Mouse (Mus musculus): ENCODE measurements around the gene Lect2.

Gene Lect2

GRCm38 (mm10) chr13:56548401-56548800 is at the start of gene Lect2:
Lect2 (minus strand) TSS chr13:56548502.
- no peak for DNase-seq (ENCODE audit: low read depth, low spot score)

DNA sequence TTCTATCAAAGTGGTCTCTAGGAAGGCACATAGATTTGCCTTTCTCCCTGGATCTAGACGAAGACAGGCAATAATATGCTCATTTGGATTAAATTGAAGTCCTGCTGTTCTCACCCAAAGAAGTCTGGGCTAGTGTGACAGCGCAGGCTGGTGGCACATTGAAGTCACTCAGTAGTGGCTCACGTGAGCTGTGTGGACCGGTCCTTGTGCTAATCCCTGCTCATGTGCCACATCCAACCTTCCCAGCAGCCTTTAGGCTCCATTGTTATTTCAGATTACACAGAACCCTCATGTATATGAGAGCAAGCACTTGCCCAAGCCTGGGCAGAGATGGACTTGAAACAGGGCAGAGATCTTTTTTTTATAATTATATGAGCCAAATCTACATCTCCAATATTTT is 49.0 kb upstream of the Lect2 start:
- DNase-seq (ENCODE audit: low read depth, low spot score): no peak

DNA sequence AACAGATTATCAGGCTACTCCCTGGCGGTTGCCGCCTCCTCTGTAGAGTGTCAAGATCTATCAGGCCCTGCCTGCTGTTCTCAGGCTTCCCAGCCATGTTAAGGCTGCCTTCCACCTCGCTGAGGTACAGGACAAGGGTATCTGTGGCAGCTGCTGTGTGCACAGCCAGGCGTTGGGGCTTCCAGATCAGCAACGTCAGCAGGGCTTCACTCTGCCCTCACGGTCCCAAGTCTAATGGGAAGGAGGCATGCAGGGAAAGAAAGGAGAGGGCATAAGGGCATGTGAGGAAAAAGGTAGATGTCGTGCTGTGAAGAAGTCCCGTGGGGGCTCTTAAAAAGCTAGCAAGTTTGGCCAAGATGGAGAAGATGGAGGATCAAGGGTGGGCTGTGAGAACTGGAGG is 46.9 kb upstream of the Lect2 start:
- DNase-seq (ENCODE audit: low read depth, low spot score): no peak

DNA sequence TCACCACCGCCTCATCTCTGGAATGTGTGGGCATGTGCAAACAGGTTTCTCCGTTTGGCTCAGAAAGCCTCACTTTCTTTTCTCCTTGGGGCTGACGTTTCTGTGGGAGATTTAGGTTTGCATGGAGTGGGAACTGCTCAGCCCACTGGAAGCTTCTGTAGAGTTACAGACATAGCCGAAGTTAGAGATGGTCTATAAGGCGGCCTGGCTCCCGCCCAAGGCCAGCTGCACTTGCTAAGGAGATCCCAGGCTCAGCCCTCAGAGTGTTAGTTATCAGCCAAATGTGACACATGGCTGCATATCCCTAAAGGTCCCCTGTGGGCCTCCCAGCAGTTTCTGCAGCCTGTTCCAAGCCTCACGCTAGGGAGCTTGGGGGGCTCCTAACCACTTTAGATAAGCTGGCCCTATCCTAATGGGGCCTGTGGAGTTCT is 45.7 kb upstream of the Lect2 start:
- no peak for DNase-seq (ENCODE audit: low read depth, low spot score)

DNA sequence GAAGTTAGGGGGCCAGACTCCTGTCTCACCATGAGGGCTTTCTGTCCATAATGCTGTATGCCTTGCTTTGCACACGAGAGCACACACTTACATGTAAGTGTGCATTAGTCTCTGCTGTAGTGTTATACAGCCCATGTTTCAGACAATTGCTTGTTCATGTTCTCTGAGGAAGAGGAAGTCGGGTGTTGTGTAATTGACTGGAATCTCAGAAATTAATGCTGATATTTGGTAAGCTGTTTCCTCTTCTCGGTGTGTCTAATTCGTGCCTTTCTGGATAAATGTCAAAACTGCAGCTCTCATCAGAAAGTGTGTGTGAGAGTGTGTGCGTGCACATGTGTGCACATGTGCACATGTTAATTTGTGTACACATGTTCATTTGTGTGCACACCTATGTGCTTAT is 44.9 kb upstream of the Lect2 start:
- DNase-seq (ENCODE audit: low read depth, low spot score): no peak

GRCm38 (mm10) chr13:56591939-56592338 is 43.6 kb upstream of the Lect2 start:
- DNase-seq (ENCODE audit: low read depth, low spot score): no peak

DNA sequence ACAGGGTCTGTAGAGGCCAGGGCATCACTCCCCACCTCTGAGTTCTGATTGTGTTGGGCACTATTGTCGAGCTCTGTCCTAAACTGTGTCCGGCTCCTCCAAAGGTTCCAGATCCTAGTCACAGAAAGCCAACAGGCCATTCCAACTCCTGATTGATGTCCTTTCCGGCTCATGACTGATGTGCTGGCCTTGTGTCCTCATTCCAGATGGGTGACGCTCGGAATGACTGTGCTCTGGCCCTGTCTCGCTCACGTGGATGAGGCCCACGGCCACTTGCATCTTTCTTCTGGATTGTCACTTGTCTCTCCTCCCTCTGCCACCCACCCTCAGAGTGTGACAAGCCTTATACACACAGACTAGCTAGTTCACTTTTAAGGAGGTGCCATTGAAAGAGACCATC is 42.9 kb upstream of the Lect2 start:
- no peak for DNase-seq (ENCODE audit: low read depth, low spot score)

DNA sequence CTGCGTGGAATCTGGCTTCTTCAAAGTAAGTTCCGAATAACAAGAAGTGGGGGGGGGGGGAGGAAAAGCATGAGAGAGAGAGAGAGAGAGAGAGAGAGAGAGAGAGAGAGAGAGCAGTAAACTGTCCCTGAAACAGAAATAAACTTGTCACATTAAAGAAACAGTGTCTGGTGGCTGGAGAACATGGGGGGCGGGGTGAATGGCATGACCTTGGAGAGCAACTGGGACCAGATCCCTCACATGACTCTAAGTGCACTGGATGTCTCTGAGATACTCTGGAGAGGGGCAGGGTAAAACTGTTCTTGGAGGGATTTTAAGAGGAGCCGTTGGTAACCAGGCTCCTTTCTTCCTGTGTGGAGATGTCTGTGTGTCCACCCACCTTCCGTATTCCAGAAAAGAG is 41.9 kb upstream of the Lect2 start:
- no peak for DNase-seq (ENCODE audit: low read depth, low spot score)

DNA sequence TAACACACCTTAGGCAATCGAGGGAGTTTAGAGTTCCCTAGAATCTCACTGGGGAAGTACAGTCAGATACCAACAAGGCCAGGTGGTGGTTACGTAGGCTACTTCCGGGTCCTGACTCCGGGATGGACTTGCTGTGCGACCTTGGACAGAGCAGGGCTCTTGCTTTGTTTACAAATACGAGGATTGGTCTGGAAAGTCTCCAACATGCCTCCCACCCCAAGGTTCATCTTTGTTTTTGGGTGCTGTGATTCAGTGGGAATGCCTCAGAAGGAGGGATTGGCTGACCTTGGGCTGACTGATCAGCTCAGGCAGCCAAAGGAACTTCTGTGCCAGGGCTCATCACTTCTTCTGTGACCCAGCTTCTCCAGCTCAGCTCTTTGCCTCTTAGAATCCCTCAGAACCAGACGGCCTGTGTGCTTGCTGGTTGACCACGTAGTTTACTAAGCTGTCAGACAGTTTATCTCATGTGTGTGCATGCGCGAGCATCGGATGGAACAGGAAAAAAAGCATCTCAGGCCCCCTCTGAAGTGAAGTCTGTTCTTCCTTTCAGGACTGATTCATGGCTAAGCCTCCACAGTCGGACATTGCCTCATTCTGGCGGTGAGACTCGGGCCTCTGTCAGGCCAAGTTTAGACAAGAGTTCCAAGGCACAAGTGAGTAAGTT is 40.3 kb upstream of the Lect2 start:
- no peak for DNase-seq (ENCODE audit: low read depth, low spot score)

DNA sequence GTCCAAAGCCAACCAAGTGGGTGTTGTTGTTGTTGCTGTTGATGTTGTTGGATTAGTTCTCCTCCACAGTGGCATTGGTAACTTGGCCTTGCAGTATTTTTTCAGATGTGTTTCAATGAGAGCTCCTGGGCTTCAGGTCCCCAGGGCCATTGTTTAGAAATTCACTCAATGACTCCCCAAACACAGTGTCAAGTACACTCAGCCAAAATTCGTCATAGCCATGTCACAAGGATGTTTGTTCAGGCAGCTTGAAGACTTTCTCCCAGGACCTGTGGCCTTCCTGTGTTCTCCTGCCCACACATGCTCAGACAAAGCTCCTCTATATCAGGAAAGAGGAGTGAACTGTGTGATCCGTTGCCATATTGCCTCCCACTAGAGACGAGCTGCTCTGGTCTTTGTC is 37.7 kb upstream of the Lect2 start:
- no peak for DNase-seq (ENCODE audit: low read depth, low spot score)

GRCm38 (mm10) chr13:56582720-56583119 is 34.4 kb upstream of the Lect2 start:
- DNase-seq (ENCODE audit: low read depth, low spot score): no peak

DNA sequence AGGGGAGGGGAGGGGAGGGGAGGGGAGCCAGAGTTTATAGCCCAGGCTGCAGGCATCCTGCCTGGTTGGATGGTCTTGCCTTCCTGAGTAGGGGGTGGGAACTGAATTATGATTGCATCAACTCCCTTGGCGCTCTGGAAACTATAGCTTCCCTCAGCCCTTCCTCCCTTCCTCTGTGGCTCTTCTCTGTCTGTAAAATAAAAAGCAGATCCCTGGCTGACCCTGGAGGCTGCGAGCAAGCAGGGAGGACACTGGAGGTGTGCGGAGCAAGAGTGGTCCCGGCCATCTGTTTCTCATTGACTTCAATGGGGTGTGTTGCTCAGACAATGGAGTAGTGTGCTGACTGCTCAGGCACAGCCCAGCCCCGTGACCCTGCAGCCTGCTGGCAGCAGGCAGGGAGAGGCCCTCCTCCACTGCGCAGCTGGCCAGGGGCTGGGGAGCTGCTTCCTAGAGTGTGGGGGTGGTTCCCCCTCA is 33.7 kb upstream of the Lect2 start:
- no peak for DNase-seq (ENCODE audit: low read depth, low spot score)

- DNase-seq (ENCODE audit: low read depth, low spot score): no peak
Measured at GRCm38 (mm10) chr13:56581512-56581911, 33.2 kb upstream of the Lect2 start.

DNA sequence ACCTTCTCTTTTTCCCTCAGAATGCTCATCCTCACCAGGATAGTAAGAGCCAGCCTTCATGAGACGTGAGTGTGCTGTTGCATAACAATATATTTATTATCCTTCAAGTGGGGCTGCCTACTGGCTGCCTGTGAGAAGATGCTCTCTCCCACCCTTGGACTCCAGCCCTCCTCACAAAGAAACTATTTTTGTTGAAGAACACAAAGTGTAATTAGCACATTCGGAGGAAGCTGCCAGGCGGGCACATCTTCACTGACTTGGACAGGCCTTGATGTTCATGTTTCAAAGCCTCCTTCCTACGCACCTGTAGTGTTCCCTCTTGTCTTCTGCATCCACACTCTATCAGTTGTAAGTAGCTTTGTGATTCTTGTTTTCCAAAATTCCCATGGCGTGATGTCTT is 32.1 kb upstream of the Lect2 start:
- no peak for DNase-seq (ENCODE audit: low read depth, low spot score)

- DNase-seq (ENCODE audit: low read depth, low spot score): no peak
Measured at GRCm38 (mm10) chr13:56578097-56578496, 29.8 kb upstream of the Lect2 start.

DNA sequence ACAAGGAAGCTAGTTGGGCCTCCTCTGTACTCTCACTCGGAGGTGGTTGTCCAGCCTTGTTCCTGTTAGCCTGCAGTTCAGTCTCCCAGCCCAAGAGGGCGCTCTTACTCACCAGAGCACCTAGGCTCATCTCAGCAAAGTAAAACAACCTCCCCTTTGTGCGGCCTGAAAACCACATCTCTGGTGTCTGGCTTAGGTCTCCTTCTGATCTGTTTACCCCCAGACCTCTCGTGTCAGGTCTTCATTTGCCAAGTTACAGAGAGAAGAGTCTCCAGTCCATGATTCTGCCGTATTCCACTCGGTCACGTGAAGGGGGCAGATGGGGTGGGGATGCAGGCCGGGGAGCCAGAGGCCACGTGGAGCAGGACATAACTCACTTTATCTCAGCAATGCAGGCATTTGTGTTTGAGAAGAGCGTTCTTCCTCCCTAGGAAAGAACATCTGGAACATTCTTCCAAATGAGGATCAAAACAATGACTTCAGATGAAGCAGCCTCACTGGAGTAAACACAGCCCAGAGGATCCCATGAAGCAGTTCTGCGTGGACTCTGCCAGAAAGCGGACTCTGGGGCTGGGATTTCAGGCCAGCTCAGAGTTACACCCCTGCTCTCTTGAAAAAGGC is 27.5 kb upstream of the Lect2 start:
- no peak for DNase-seq (ENCODE audit: low read depth, low spot score)

- no peak for DNase-seq (ENCODE audit: low read depth, low spot score)
Measured at GRCm38 (mm10) chr13:56575074-56575473, 26.8 kb upstream of the Lect2 start.

DNA sequence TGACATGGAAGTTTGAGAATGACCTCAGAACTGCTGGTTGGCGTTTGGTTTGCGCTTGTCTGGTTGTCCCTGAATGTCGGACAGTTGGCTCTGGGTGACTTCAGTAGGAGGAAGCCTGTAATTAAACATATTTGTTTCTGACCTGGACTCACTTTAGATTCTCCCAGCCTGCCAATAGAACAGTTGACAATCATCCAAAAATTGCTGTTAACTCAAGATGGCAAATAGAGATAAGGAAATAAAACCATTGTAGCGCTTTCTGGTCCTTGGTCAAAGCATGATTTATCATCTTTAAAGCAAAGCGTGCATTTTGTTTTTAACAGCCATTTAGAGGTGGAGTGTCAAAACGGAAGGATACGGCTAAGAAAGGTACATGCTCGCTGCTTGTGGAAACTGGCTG is 23.3 kb upstream of the Lect2 start:
- no peak for DNase-seq (ENCODE audit: low read depth, low spot score)

DNA sequence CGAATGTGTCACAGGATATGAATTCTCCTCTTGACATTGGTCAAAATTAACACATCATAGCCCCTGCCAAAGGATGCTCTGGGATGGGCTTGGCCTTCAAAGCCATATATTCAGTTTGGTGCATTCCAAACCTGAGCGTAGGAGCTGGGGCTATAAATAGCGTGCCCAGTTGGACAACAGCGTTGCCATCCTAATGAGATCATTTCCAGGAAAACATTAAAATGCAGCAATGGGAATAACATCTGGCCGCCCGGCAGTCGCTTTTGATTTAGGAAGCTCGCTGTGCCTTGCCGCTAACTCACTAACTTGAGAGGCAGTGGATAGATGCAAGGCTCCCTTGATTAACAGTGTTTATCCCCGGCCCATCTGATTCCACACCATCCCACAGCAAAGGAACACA is 18.0 kb upstream of the Lect2 start:
- DNase-seq (ENCODE audit: low read depth, low spot score): no peak

DNA sequence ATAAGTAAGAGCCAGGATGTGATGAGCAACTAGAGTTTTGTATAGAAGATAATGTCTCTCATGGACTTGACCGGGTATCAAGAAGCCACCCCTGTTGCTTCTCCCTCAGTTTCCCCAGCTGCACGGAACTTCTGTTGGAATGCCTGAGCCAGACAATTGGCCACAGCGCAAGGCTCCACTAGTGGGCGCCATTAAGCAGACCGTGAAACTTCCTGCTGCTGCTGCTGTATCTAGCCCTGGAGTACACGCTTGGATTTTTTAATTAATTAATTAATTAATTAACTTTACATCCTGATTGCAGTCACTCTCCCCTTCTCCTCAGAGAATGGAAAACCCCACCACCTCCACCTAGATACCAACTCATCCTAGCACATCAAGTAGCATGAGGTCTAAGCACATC is 14.8 kb upstream of the Lect2 start:
- no peak for DNase-seq (ENCODE audit: low read depth, low spot score)

DNA sequence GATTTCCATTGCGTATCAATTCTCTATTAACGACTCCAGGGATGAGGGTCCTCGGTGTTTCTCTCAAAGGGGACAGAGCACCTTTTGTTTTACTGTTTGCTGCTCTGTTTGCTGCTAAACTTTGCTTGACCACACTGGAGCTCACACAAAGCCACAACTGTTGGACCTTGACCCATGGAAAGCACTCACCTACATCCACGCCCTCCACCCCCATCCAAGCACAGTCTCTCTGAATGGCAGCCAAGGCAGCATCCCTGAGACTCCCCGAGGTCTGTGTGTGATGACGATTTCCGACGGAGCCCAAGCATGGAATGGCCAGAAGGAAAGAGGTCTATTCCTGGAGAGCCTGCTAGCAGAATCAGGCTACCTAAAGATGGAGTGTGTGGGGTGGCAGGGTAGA is 12.8 kb upstream of the Lect2 start:
- no peak for DNase-seq (ENCODE audit: low read depth, low spot score)

DNA sequence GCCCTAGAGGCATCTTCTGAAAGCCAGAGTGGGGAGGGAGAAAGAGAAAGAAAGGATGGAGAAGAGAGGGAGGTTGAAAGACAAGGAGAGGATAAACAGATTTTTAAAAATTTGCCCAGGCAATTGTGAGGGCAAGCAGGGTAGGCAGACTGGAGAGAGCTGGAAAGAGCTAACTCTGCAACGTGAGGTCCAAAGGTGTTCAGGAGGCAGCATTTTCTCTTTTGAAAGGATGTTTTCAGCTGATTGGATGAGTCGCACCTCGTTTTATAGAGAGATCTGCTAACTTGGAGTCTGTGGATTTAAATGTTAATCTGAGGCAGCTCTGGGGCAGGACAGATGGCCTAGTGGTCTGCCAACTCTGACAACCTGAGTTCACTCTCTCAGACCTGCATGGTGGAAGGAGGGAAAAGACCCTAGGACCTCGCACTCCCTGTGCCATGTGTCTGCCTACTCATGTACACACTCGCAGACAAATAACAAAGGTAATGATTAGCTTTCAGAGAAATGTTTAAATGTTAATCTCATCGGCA is 11.6 kb upstream of the Lect2 start:
- DNase-seq (ENCODE audit: low read depth, low spot score): no peak

DNA sequence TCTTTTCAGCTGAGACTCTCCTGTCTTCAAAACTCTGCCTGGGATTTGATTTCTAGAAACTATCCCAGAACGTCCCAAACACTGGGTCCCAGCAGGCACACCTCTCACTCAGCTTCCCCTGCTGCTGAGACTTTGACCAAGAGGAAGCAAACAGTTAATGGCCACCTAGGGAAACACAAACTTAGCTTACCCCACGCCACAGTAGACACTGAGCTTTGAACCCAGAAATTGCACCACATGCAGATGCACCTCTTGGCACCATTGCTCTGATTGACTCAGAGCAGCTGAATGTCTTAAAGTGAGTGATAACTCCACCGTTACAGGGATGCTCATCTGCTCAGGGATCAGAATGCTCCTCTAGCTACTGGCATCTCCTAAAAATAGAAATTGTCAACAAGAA is 10.5 kb upstream of the Lect2 start:
- no peak for DNase-seq (ENCODE audit: low read depth, low spot score)

All from brain, embryonic 18.5 days (tissue).